Mouse (Mus musculus) liver, embryonic 13.5 days (tissue): Measurements from ENCODE around the gene Gm5901. TPM values are rescaled to one million over a fixed set of nuclear protein-coding genes. Genes with fewer than 3 reads are reported as not detected.
A peak's percentile ranks its signal among the peaks of the same experiment; 100 is the strongest.
"Not testable (repeated sequence)": the region's sequence is repeated elsewhere in the genome, so short reads cannot be mapped to it uniquely, and the experiment has no call there.

Experiments
- ATAC-seq: fragments of 200-750 bp; cut with Nextera tagmentation; 2 replicates; pipeline ENCODE4 v1.8.0; 2017; ENCODE audit warnings: low read depth, mild to moderate bottlenecking, moderate number of reproducible peaks, moderate library complexity
- DNase-seq: peaks from one replicate; pipeline ENCODE4 v3.0.0; 2022
- H3K27ac ChIP-seq: fragments of 300-500 bp; sonication (generic); 2 replicates; pipeline ENCODE4 v1.5.1; 2015; ENCODE audit warnings: moderate library complexity, mild to moderate bottlenecking, inconsistent platforms
- H3K27me3 ChIP-seq: fragments of 300-500 bp; sonication (generic); 2 replicates; pipeline ENCODE4 v1.6.1; 2015; ENCODE audit warnings: mild to moderate bottlenecking, inconsistent platforms
- H3K36me3 ChIP-seq: fragments of 300-500 bp; sonication (generic); 2 replicates; pipeline ENCODE4 v1.6.1; 2015; ENCODE audit warnings: mild to moderate bottlenecking, inconsistent platforms
- H3K4me1 ChIP-seq: fragments of 300-500 bp; sonication (generic); replicated peaks from 2 replicates; pipeline ENCODE4 v1.6.1; 2015; ENCODE audit warnings: inconsistent platforms
- H3K4me2 ChIP-seq: fragments of 300-500 bp; sonication (generic); 2 replicates; pipeline ENCODE4 v1.6.1; 2015; ENCODE audit warnings: inconsistent platforms, mild to moderate bottlenecking, moderate library complexity
- H3K4me3 ChIP-seq: fragments of 300-500 bp; sonication (generic); replicated peaks from 2 replicates; pipeline ENCODE4 v1.5.1; 2015; ENCODE audit warnings: mild to moderate bottlenecking, inconsistent platforms
- H3K9ac ChIP-seq: fragments of 300-500 bp; sonication (generic); 2 replicates; pipeline ENCODE4 v1.6.1; 2015; ENCODE audit warnings: mild to moderate bottlenecking, inconsistent platforms
- H3K9me3 ChIP-seq: fragments of 300-500 bp; sonication (generic); replicated peaks from 2 replicates; pipeline ENCODE4 v1.6.1; 2016; ENCODE audit warnings: inconsistent platforms
- WGBS: fragments of 180-500 bp; shearing (Covaris S2); methylation state at CpG from one replicate; pipeline ENCODE4 v1.1.7; 2015; ENCODE audit not compliant: insufficient replicate concordance; 5-methylcytosine and 5-hydroxymethylcytosine counted together
- polyA plus RNA-seq: library from polyadenylated mRNA; unstranded; fragments of >200 nt; fragmentation: Nextera tagmentation; extraction: Ambion mirVana; gene quantifications from 2 replicates; pipeline ENCODE4 v1.2.1, GENCODE M21; 2015

Gene Gm5901
- polyA plus RNA-seq: not detected in 2 replicates

- 60% methylated on average over 1 of the region's 1 CpGs for WGBS
- Histone ChIP-seq H3K4me3 (no peak within 1 kb of the TSS), H3K27me3 (no peaks in the 10 kb centered on the region), H3K4me1 (peaks cover 6% of the 10 kb centered on the region), H3K4me2 (no peak within 1 kb of the TSS), H3K27ac (no peak within 1 kb of the TSS), H3K9ac (no peak within 1 kb of the TSS), H3K36me3 (peaks cover 30% of the 10 kb centered on the region), H3K9me3 (no peaks in the 10 kb centered on the region)
- ATAC-seq (no peak), DNase-seq (no peak)
Observed at GRCm38 (mm10) chr7:105374866-105375265, at the start of gene Gm5901. Gm5901 (plus strand) TSS chr7:105375038.

GRCm38 (mm10) chr7:105325302-105325701 lies 49.5 kb upstream of the Gm5901 start:
- Histone ChIP-seq H3K4me2 (no peak overlapping the region), H3K9me3 (no peaks in the 10 kb centered on the region), H3K36me3 (no peaks in the 10 kb centered on the region), H3K4me1 (no peaks in the 10 kb centered on the region), H3K9ac (no peak overlapping the region), H3K27me3 (no peaks in the 10 kb centered on the region), H3K27ac (no peak overlapping the region), H3K4me3 (no peak overlapping the region)
- WGBS: 43% methylated on average over 2 of the region's 2 CpGs
- ATAC-seq: no peak
- no peak for DNase-seq

- Histone ChIP-seq H3K4me2 (no peak within 1 kb of the TSS), H3K27ac (no peak within 1 kb of the TSS), H3K4me1 (no peaks in the 10 kb centered on the region), H3K36me3 (no peaks in the 10 kb centered on the region), H3K9ac (no peak within 1 kb of the TSS), H3K9me3 (no peaks in the 10 kb centered on the region), H3K27me3 (no peaks in the 10 kb centered on the region), H3K4me3 (no peak within 1 kb of the TSS)
- 59% methylated on average over 1 of the region's 1 CpGs for WGBS
- ATAC-seq (no peak), DNase-seq (no peak)
Observed at GRCm38 (mm10) chr7:105334004-105334403, 40.8 kb upstream of the Gm5901 start, which contains the start of gene Olfr690. Olfr690 (minus strand) TSS chr7:105334104.

- DNase-seq (no peak), ATAC-seq (no peak)
- Histone ChIP-seq H3K27ac (no peak within 1 kb of the TSS), H3K4me3 (no peak within 1 kb of the TSS), H3K4me2 (no peak within 1 kb of the TSS), H3K27me3 (no peaks in the 10 kb centered on the region), H3K4me1 (no peaks in the 10 kb centered on the region), H3K9me3 (no peaks in the 10 kb centered on the region), H3K36me3 (no peaks in the 10 kb centered on the region), H3K9ac (no peak within 1 kb of the TSS)
- WGBS: 39% methylated on average over 1 of the region's 1 CpGs
Observed at GRCm38 (mm10) chr7:105342170-105342569, 32.7 kb upstream of the Gm5901 start, which contains the start of gene Olfr691. Olfr691 (minus strand) TSS chr7:105342270.

GRCm38 (mm10) chr7:105342752-105343151 lies 32.1 kb upstream of the Gm5901 start:
- WGBS: 47% methylated on average over 2 of the region's 2 CpGs
- Histone ChIP-seq H3K9ac (no peak overlapping the region), H3K4me1 (no peaks in the 10 kb centered on the region), H3K27ac (no peak overlapping the region), H3K4me2 (no peak overlapping the region), H3K27me3 (no peaks in the 10 kb centered on the region), H3K36me3 (no peaks in the 10 kb centered on the region), H3K9me3 (no peaks in the 10 kb centered on the region), H3K4me3 (no peak overlapping the region)
- ATAC-seq (no peak), DNase-seq (no peak)

- not testable (repeated sequence) for H3K4me3 ChIP-seq, H3K4me1 ChIP-seq, H3K9ac ChIP-seq, DNase-seq, H3K27ac ChIP-seq, ATAC-seq, H3K27me3 ChIP-seq, H3K9me3 ChIP-seq, H3K4me2 ChIP-seq, H3K36me3 ChIP-seq
- WGBS: no CpG with 5 or more reads among the region's 5 CpGs
Observed at GRCm38 (mm10) chr7:105356064-105356463, 18.8 kb upstream of the Gm5901 start.

- not testable (repeated sequence) for H3K27ac ChIP-seq, H3K9ac ChIP-seq, H3K36me3 ChIP-seq, H3K4me1 ChIP-seq, H3K9me3 ChIP-seq, H3K4me3 ChIP-seq, H3K4me2 ChIP-seq, DNase-seq, H3K27me3 ChIP-seq
- 85% methylated on average over 1 of the region's 2 CpGs for WGBS
- peak; percentile 58; the same call in 1 of the 2 replicates for ATAC-seq
Observed at GRCm38 (mm10) chr7:105356487-105356886, 18.4 kb upstream of the Gm5901 start.

GRCm38 (mm10) chr7:105361713-105362112 lies 13.1 kb upstream of the Gm5901 start:
- ATAC-seq (no peak), DNase-seq (no peak)
- no peak overlapping the region for H3K4me2 ChIP-seq
- no peak overlapping the region for H3K27ac ChIP-seq
- H3K4me1 ChIP-seq: no peaks in the 10 kb centered on the region
- H3K27me3 ChIP-seq: no peaks in the 10 kb centered on the region
- WGBS: 63% methylated on average over 2 of the region's 2 CpGs
- H3K9me3 ChIP-seq: no peaks in the 10 kb centered on the region
- no peak overlapping the region for H3K4me3 ChIP-seq
- H3K9ac ChIP-seq: no peak overlapping the region
- H3K36me3 ChIP-seq: no peaks in the 10 kb centered on the region

- no peak overlapping the region for H3K4me2 ChIP-seq
- no peak overlapping the region for H3K27ac ChIP-seq
- H3K9me3 ChIP-seq: no peaks in the 10 kb centered on the region
- WGBS: 71% methylated on average over 5 of the region's 5 CpGs
- H3K4me3 ChIP-seq: no peak overlapping the region
- DNase-seq (no peak), ATAC-seq (no peak)
- no peaks in the 10 kb centered on the region for H3K27me3 ChIP-seq
- no peaks in the 10 kb centered on the region for H3K36me3 ChIP-seq
- H3K9ac ChIP-seq: no peak overlapping the region
- H3K4me1 ChIP-seq: no peaks in the 10 kb centered on the region
Observed at GRCm38 (mm10) chr7:105367268-105367667, 7.6 kb upstream of the Gm5901 start.

- no peak within 1 kb of the TSS for H3K4me2 ChIP-seq
- no peak within 1 kb of the TSS for H3K4me3 ChIP-seq
- H3K27ac ChIP-seq: no peak within 1 kb of the TSS
- DNase-seq: no peak
- H3K27me3 ChIP-seq: no peaks in the 10 kb centered on the region
- ATAC-seq: no peak
- no peaks in the 10 kb centered on the region for H3K9me3 ChIP-seq
- 59% methylated on average over 1 of the region's 1 CpGs for WGBS
- no peaks in the 10 kb centered on the region for H3K4me1 ChIP-seq
- H3K36me3 ChIP-seq: no peaks in the 10 kb centered on the region
- no peak within 1 kb of the TSS for H3K9ac ChIP-seq
Observed at GRCm38 (mm10) chr7:105367930-105368329, 6.9 kb upstream of the Gm5901 start, which contains the start of gene Olfr692. Olfr692 (plus strand) TSS chr7:105368230.

- WGBS: 75% methylated on average over 4 of the region's 4 CpGs
- no peak overlapping the region for H3K27ac ChIP-seq
- DNase-seq: no peak
- H3K27me3 ChIP-seq: no peaks in the 10 kb centered on the region
- ATAC-seq: no peak
- no peak overlapping the region for H3K4me2 ChIP-seq
- H3K9me3 ChIP-seq: no peaks in the 10 kb centered on the region
- H3K4me3 ChIP-seq: no peak overlapping the region
- no peak overlapping the region for H3K9ac ChIP-seq
- H3K4me1 ChIP-seq: peaks cover 3% of the 10 kb centered on the region
- no peaks in the 10 kb centered on the region for H3K36me3 ChIP-seq
Observed at GRCm38 (mm10) chr7:105368521-105368920, 6.3 kb upstream of the Gm5901 start.

- no peak overlapping the region for H3K4me2 ChIP-seq
- H3K9ac ChIP-seq: no peak overlapping the region
- no peaks in the 10 kb centered on the region for H3K9me3 ChIP-seq
- H3K36me3 ChIP-seq: peaks cover 10% of the 10 kb centered on the region
- ATAC-seq (no peak), DNase-seq (no peak)
- H3K4me3 ChIP-seq: no peak overlapping the region
- H3K27me3 ChIP-seq: no peaks in the 10 kb centered on the region
- H3K4me1 ChIP-seq: peaks cover 6% of the 10 kb centered on the region
- WGBS: 47% methylated on average over 1 of the region's 1 CpGs
- H3K27ac ChIP-seq: no peak overlapping the region
Observed at GRCm38 (mm10) chr7:105372912-105373311, 1.9 kb upstream of the Gm5901 start.
